Mouse (Mus musculus): ENCODE results near the gene Abhd12b. TPM values are rescaled to one million over a fixed set of nuclear protein-coding genes. Genes with fewer than 3 reads are reported as not detected.

Abhd12b gene
- polyA plus RNA-seq, 1 experiment from 2014 or later = not detected

DNA sequence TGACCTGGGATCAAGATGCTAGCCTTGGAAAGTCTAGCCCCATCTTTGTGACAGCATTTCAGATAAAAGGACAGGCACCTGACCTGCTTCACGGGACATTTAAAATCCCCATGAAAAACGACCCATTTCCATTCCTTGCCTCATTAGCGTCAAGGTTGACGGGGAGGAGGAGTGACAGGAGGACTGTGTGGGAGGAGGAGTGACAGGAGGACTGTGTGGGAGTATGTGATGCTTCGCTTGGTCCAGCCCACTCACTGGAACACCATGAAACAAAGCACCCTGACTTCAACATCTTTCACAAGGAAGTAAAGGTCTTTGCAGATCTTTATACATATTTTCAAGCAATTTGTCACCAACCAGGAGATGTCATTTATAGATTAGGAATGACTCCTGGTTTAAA, 54.3 kb downstream of the Abhd12b start:
- H3K4me3 ChIP-seq (ENCODE audit: low read depth, low read length) = no peak overlapping the region

DNA sequence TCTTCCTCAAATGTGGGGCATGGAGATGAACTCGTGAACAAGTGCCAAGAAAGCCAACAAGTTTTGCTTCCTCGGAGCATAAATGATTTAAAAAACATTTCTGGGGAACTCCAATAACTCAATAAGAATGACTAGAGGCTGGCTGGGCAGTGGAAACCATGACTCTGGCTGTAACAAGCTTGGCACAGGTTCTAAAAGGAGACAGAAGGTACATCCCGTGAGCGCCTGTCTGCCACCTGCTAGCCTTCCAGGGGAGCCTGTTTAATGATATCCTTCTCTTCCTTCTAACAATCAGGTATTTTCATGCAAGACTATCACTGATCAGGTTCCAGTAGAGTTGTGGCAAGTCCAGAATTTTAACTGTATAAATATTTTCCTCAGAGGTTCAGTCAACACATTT, 58.6 kb downstream of the Abhd12b start:
- Histone ChIP-seq H3K4me2 (ENCODE audit: low read depth, low read length) (no peak overlapping the region), H3K9me3 (replicated peaks; ENCODE audit: control insufficient read depth, low read length) (no peaks in the 10 kb centered on the region), H3K36me3 (ENCODE audit: control insufficient read depth, insufficient read depth) (peaks cover 13% of the 10 kb centered on the region), H3K4me1 (ENCODE audit: control insufficient read depth, low read depth, low read length) (no peaks in the 10 kb centered on the region), H3K27ac (ENCODE audit: low read length) (no peak overlapping the region), H3K4me3 (ENCODE audit: low read depth, low read length) (no peak overlapping the region), H3K27me3 (ENCODE audit: control insufficient read depth, insufficient read depth, low read depth, low read length) (no peaks in the 10 kb centered on the region), H3K9ac (ENCODE audit: low read depth, low read length) (no peak overlapping the region)
- 71% methylated on average over 4 of the region's 4 CpGs for WGBS (ENCODE audit: insufficient replicate concordance)
- ATAC-seq (ENCODE audit: low read depth) = no peak

More for the DNA sequence above, 54.3 kb downstream of the Abhd12b start:
- 58% methylated on average over 5 of the region's 5 CpGs for WGBS (ENCODE audit: insufficient replicate concordance)
- no peak overlapping the region for H3K9ac ChIP-seq (ENCODE audit: low read depth, low read length)
- no peaks in the 10 kb centered on the region for H3K27me3 ChIP-seq (ENCODE audit: control insufficient read depth, insufficient read depth, low read depth, low read length)
- H3K27ac ChIP-seq (ENCODE audit: low read length) = no peak overlapping the region
- H3K36me3 ChIP-seq (ENCODE audit: control insufficient read depth, insufficient read depth) = peaks cover 22% of the 10 kb centered on the region
- H3K4me2 ChIP-seq (ENCODE audit: low read depth, low read length) = no peak overlapping the region
- ATAC-seq (ENCODE audit: low read depth) = no peak
- H3K9me3 ChIP-seq (replicated peaks; ENCODE audit: control insufficient read depth, low read length) = no peaks in the 10 kb centered on the region
- no peaks in the 10 kb centered on the region for H3K4me1 ChIP-seq (ENCODE audit: control insufficient read depth, low read depth, low read length)

DNA sequence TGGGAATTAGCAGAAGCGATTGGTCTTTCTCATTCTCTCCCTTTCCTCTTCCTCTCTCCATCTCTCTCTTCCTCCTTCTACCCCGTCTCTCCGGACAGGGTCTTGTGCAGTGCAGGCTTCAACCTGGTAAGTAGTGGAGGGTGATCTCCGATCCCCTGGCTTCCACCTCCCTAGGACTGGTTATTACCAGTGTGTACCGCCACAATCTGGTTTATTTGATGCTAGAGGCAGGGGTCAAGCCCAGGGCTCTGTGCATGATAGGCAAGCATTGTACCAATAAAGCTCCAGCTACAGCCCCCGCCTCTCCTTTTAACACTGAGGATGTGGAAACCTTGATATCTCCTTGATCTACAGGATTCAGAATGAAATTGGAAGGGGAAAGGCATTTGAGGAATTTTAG, 59.7 kb downstream of the Abhd12b start:
- 81% methylated on average over 6 of the region's 6 CpGs for WGBS (ENCODE audit: insufficient replicate concordance)
- peaks cover 14% of the 10 kb centered on the region for H3K36me3 ChIP-seq (ENCODE audit: control insufficient read depth, insufficient read depth)

DNA sequence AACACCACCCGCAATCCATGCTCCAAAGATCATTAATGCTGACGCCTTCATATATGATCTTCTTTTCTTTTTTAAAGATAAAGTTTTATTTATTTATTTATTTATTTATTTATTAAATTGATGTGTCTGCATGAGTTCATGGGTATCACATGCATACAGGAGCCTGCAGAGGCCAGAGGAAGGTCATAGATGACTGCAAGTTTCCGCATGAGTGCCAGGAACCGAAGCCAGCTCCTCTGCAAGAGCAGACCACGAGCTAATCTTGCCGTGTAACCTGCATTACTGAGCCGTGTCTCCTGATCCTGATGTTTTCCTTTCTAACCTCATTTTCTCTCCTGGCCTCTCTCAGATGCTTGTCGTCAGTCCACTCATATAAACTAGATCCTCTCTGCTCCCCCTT, 60.3 kb downstream of the Abhd12b start:
- ATAC-seq (ENCODE audit: low read depth) = no peak
- H3K9ac ChIP-seq (ENCODE audit: low read depth, low read length) = no peak overlapping the region
- no peak overlapping the region for H3K4me3 ChIP-seq (ENCODE audit: low read depth, low read length)
- no peaks in the 10 kb centered on the region for H3K4me1 ChIP-seq (ENCODE audit: control insufficient read depth, low read depth, low read length)
- 73% methylated on average over 8 of the region's 8 CpGs for WGBS (ENCODE audit: insufficient replicate concordance)
- peaks cover 11% of the 10 kb centered on the region for H3K36me3 ChIP-seq (ENCODE audit: control insufficient read depth, insufficient read depth)
- no peaks in the 10 kb centered on the region for H3K9me3 ChIP-seq (replicated peaks; ENCODE audit: control insufficient read depth, low read length)
- no peak overlapping the region for H3K27ac ChIP-seq (ENCODE audit: low read length)
- H3K27me3 ChIP-seq (ENCODE audit: control insufficient read depth, insufficient read depth, low read depth, low read length) = no peaks in the 10 kb centered on the region
- no peak overlapping the region for H3K4me2 ChIP-seq (ENCODE audit: low read depth, low read length)

More for the DNA sequence above, 59.7 kb downstream of the Abhd12b start:
- Histone ChIP-seq H3K9me3 (replicated peaks; ENCODE audit: control insufficient read depth, low read length) (no peaks in the 10 kb centered on the region), H3K4me2 (ENCODE audit: low read depth, low read length) (no peak overlapping the region), H3K27ac (ENCODE audit: low read length) (no peak overlapping the region), H3K4me3 (ENCODE audit: low read depth, low read length) (no peak overlapping the region), H3K4me1 (ENCODE audit: control insufficient read depth, low read depth, low read length) (no peaks in the 10 kb centered on the region), H3K9ac (ENCODE audit: low read depth, low read length) (no peak overlapping the region), H3K27me3 (ENCODE audit: control insufficient read depth, insufficient read depth, low read depth, low read length) (no peaks in the 10 kb centered on the region)
- ATAC-seq (ENCODE audit: low read depth) = no peak

DNA sequence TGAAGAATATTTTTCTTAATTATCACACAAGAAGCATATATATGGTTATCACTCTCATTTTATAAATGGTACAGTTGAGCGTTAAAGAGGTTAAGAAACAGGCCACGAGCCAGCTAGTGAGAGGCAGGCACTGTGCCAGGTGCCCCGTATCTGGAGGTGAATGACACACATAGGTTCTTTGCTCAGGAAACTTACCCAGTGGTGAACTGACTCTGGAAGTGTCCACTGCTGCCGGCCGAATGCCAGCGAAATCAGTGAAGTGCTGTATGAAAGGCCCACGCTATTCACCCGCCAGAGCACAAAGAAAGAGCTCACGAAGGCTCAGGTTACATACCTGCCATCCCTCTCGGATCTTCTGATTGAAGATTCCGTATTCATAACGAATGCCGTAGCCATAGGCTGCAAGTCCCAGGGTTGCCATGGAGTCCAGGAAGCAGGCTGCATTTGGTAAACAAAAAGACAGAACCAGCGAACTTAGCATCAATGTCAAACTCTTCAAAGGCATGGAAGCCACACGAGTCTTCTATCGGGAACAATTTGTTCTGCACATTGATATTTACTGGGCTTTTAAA, 62.4 kb downstream of the Abhd12b start:
- H3K27me3 ChIP-seq (ENCODE audit: control insufficient read depth, insufficient read depth, low read depth, low read length) = no peaks in the 10 kb centered on the region
- H3K4me2 ChIP-seq (ENCODE audit: low read depth, low read length) = no peak overlapping the region
- no peak for ATAC-seq (ENCODE audit: low read depth)
- H3K9me3 ChIP-seq (replicated peaks; ENCODE audit: control insufficient read depth, low read length) = no peaks in the 10 kb centered on the region
- no peaks in the 10 kb centered on the region for H3K4me1 ChIP-seq (ENCODE audit: control insufficient read depth, low read depth, low read length)
- H3K36me3 ChIP-seq (ENCODE audit: control insufficient read depth, insufficient read depth) = peaks cover 11% of the 10 kb centered on the region
- 79% methylated on average over 16 of the region's 16 CpGs for WGBS (ENCODE audit: insufficient replicate concordance)
- no peak overlapping the region for H3K9ac ChIP-seq (ENCODE audit: low read depth, low read length)
- H3K4me3 ChIP-seq (ENCODE audit: low read depth, low read length) = no peak overlapping the region
- H3K27ac ChIP-seq (ENCODE audit: low read length) = no peak overlapping the region

DNA sequence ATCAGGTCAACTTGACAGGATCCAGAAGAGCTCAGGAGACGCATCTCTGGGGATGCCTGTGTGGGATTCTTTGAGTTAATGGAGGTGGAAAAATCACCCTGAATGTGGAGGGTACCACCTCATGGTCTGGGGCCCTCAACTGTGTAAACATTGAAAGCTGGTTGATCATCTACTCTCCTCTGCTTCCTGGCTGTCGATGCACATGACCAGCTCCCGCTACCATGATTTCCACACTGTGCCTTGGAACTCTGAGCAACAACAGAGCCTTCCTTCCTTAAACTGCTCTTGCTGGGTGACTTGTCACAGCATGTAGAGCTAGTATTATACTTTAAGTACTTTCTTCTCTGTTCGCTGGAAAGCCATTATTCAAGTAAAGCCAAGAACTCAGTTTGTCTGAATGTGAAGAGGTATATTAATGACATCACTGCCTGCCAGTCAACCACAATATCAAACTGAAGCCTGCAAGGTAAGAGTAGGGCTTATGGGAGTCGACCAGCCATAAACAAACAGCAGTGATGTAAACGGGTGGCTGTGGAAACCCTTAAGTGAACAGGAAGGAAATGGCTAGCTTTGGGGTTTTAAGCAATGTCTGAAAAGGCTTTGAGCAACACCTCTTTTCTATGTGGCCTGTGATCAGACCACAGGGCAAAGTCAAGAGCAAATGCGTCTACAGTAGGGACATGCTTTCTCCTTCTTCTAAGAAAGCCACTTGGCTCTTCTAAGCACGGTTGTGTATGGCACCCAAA, 65.0 kb downstream of the Abhd12b start:
- no peak overlapping the region for H3K9ac ChIP-seq (ENCODE audit: low read depth, low read length)
- 43% methylated on average over 8 of the region's 8 CpGs for WGBS (ENCODE audit: insufficient replicate concordance)
- H3K27ac ChIP-seq (ENCODE audit: low read length) = peak overlapping the region; percentile 13; the same call in 1 of the 2 replicates
- H3K4me2 ChIP-seq (ENCODE audit: low read depth, low read length) = no peak overlapping the region
- peaks cover 11% of the 10 kb centered on the region for H3K36me3 ChIP-seq (ENCODE audit: control insufficient read depth, insufficient read depth)
- peaks cover 3% of the 10 kb centered on the region for H3K4me1 ChIP-seq (ENCODE audit: control insufficient read depth, low read depth, low read length)
- no peaks in the 10 kb centered on the region for H3K9me3 ChIP-seq (replicated peaks; ENCODE audit: control insufficient read depth, low read length)
- H3K27me3 ChIP-seq (ENCODE audit: control insufficient read depth, insufficient read depth, low read depth, low read length) = no peaks in the 10 kb centered on the region
- no peak for ATAC-seq (ENCODE audit: low read depth)
- no peak overlapping the region for H3K4me3 ChIP-seq (ENCODE audit: low read depth, low read length)

DNA sequence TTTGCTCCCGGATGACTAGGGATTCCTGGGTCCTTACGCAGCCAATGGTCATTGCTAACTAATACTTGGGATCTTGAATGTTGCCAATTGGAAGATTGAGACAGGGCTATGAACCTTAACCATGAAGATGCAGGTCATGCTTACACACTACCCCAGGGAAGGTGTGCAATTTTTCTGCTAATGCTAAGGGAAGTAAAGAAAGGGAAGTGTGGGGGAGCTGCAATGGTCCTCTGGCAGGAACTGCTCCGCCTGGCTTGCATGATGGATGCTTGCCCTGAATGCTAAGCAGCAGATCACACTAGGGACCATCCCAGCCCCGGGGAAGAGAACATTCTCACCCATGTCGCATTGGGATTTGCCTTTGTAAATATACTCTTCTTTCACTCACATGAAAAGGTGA, 67.5 kb downstream of the Abhd12b start:
- no peak overlapping the region for H3K4me3 ChIP-seq (ENCODE audit: low read depth, low read length)
- H3K9ac ChIP-seq (ENCODE audit: low read depth, low read length) = no peak overlapping the region
- no peak for ATAC-seq (ENCODE audit: low read depth)
- H3K4me2 ChIP-seq (ENCODE audit: low read depth, low read length) = no peak overlapping the region
- no peaks in the 10 kb centered on the region for H3K27me3 ChIP-seq (ENCODE audit: control insufficient read depth, insufficient read depth, low read depth, low read length)
- H3K9me3 ChIP-seq (replicated peaks; ENCODE audit: control insufficient read depth, low read length) = no peaks in the 10 kb centered on the region
- peaks cover 4% of the 10 kb centered on the region for H3K36me3 ChIP-seq (ENCODE audit: control insufficient read depth, insufficient read depth)
- peaks cover 16% of the 10 kb centered on the region for H3K4me1 ChIP-seq (ENCODE audit: control insufficient read depth, low read depth, low read length)
- no peak overlapping the region for H3K27ac ChIP-seq (ENCODE audit: low read length)
- 60% methylated on average over 5 of the region's 5 CpGs for WGBS (ENCODE audit: insufficient replicate concordance)

DNA sequence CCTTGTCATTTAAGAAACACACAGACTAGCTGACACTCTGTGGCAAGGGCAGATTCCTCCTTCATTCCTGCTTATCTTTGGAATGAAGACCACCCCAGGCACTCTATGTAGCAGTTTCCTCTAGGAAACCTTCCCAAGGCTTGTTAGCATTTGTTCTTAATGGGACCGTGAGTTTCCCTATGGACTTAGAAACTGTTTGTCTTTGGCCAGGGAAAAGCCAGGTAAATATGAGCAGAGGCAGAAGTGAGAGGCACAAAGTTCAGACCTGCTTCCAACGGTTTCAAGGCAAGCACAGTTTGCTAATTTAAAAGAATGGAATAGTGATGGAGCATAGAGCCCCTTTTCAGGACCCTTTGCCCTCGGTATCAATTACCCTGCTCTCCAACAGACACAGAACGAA, 69.4 kb downstream of the Abhd12b start:
- H3K4me2 ChIP-seq (ENCODE audit: low read depth, low read length) = peak overlapping the region; percentile 40; the same call in 1 of the 2 replicates
- H3K9ac ChIP-seq (ENCODE audit: low read depth, low read length) = no peak overlapping the region
- H3K27me3 ChIP-seq (ENCODE audit: control insufficient read depth, insufficient read depth, low read depth, low read length) = no peaks in the 10 kb centered on the region
- ATAC-seq (ENCODE audit: low read depth) = no peak
- H3K4me1 ChIP-seq (ENCODE audit: control insufficient read depth, low read depth, low read length) = peaks cover 27% of the 10 kb centered on the region
- 0 out of 2 replicates have a peak overlapping the region, but pooled peaks have one; percentile 6 for H3K4me3 ChIP-seq (ENCODE audit: low read depth, low read length)
- H3K27ac ChIP-seq (ENCODE audit: low read length) = peak overlapping the region; percentile 46
- no peaks in the 10 kb centered on the region for H3K9me3 ChIP-seq (replicated peaks; ENCODE audit: control insufficient read depth, low read length)
- no peaks in the 10 kb centered on the region for H3K36me3 ChIP-seq (ENCODE audit: control insufficient read depth, insufficient read depth)
- WGBS (ENCODE audit: insufficient replicate concordance) = 67% methylated on average over 4 of the region's 4 CpGs

DNA sequence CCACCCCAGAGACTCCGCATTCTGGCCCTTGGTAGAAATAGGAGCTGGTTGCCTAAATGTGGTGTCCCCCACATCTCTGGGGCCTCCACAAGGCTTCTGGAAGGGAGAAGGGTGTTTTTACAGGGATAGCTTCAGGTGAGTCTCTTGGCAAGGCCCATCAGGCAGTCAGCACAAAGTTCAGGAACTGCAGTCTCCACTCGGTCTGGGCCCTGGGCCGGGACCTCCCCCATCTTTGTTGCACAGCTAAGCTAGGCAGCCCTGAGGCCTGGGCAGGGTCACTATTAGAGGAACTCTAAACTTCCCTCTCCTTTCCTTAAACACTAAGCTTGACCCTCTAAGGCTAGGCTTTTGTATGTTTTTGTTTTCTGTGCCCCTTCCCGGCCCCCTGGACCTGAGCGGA, 72.7 kb downstream of the Abhd12b start:
- Histone ChIP-seq H3K4me1 (ENCODE audit: control insufficient read depth, low read depth, low read length) (peaks cover 50% of the 10 kb centered on the region), H3K9ac (ENCODE audit: low read depth, low read length) (peak overlapping the region; percentile 87), H3K9me3 (replicated peaks; ENCODE audit: control insufficient read depth, low read length) (no peaks in the 10 kb centered on the region), H3K4me3 (ENCODE audit: low read depth, low read length) (peak overlapping the region; percentile 79), H3K4me2 (ENCODE audit: low read depth, low read length) (peak overlapping the region; percentile 94), H3K27ac (ENCODE audit: low read length) (peak overlapping the region; percentile 82), H3K36me3 (ENCODE audit: control insufficient read depth, insufficient read depth) (no peaks in the 10 kb centered on the region), H3K27me3 (ENCODE audit: control insufficient read depth, insufficient read depth, low read depth, low read length) (no peaks in the 10 kb centered on the region)
- ATAC-seq (ENCODE audit: low read depth) = no peak
- 15% methylated on average over 5 of the region's 5 CpGs for WGBS (ENCODE audit: insufficient replicate concordance)
